Comparison of ENCODE assay signal across 10 mouse cellular contexts in genomic region chr4:46343596-46344260, GRCm38 (mm10). TPM values are rescaled to one million over a fixed set of nuclear protein-coding genes. Genes with fewer than 3 reads are reported as not detected.
DNase-seq lines count a peak whose midpoint lies in the region; ATAC-seq and TF ChIP-seq lines count a peak whose summit lies in the region.
"Had no signal": no experiment of that assay in that cellular context is flagged by ENCODE, and none has a peak within 500 bp of the region (broad histone marks: within the 10 kb centered on the region; RNA-seq: fewer than 3 reads in every experiment).

TSS of gene Foxe1 (plus strand) at chr4:46343609.

- intact Hi-C loops in heart, adult 2 months (cut with DNase I) = no loop called here

- TF ChIP-seq EP300 in heart, adult 2 months (IDR thresholded peaks at IDR 0.05; ENCODE audit: insufficient read depth, low read depth, low read length) = no peak

- no peak for DNase-seq in heart, adult 2 months
- no peak for DNase-seq in heart, adult 18-20 months
- DNase-seq in layer of hippocampus, adult 9-10 months (ENCODE audit: low spot score) = no peak
- no peak for DNase-seq in right cerebral cortex, postnatal 36 days (ENCODE audit: low spot score in 2 of 2)
- no peak for DNase-seq in layer of hippocampus, adult 11-12 months (ENCODE audit: low spot score)

- no peaks in the 10 kb centered on the region for H3K79me2 ChIP-seq in heart, adult 2 months (replicated peaks; ENCODE audit: control insufficient read depth, insufficient read depth, low read length)

- no peak for TF ChIP-seq CTCF in heart, adult 2 months (IDR thresholded peaks at IDR 0.05)
- no peak for TF ChIP-seq CTCF in E14TG2a.4 (conservative IDR thresholded peaks at IDR 0.05; ENCODE audit: low read length)

- H3K9me3 ChIP-seq in E14TG2a.4 (ENCODE audit: low read length) = no peaks in the 10 kb centered on the region
- H3K9me3 ChIP-seq in forebrain, embryonic 16.5 days (ENCODE audit: control insufficient read depth, low read length) = no peaks in the 10 kb centered on the region
- H3K9me3 ChIP-seq in liver, embryonic 16.5 days (replicated peaks; ENCODE audit: control insufficient read depth, low read length) = no peaks in the 10 kb centered on the region

- H3K27me3 ChIP-seq in heart, adult 2 months (ENCODE audit: control insufficient read depth, insufficient read depth, low read length) = peaks cover 40% of the 10 kb centered on the region
- H3K27me3 ChIP-seq in E14TG2a.4 (ENCODE audit: insufficient read depth, low read length) = peaks cover 94% of the 10 kb centered on the region
- peaks cover 71% of the 10 kb centered on the region for H3K27me3 ChIP-seq in forebrain, embryonic 16.5 days (replicated peaks; ENCODE audit: control insufficient read depth, insufficient read depth, low read length)
- peaks cover 100% of the 10 kb centered on the region for H3K27me3 ChIP-seq in liver, embryonic 16.5 days (ENCODE audit: control insufficient read depth, insufficient read depth, low read depth, low read length)

- no peak within 1 kb of the TSS for H3K9ac ChIP-seq in heart, adult 2 months (ENCODE audit: low read depth, low read length)
- H3K9ac ChIP-seq in forebrain, embryonic 16.5 days (replicated peaks; ENCODE audit: low read depth, low read length) = peak within 1 kb of the TSS; percentile 20; the same call in 1 of the 2 replicates
- no peak within 1 kb of the TSS for H3K9ac ChIP-seq in liver, embryonic 16.5 days (ENCODE audit: low read depth, low read length)

- no peak for TF ChIP-seq POLR2A in heart, adult 2 months (IDR thresholded peaks at IDR 0.05; ENCODE audit: insufficient read depth, low read depth, low read length)

- H3K27ac ChIP-seq in heart, adult 2 months = no peak within 1 kb of the TSS
- H3K27ac ChIP-seq in forebrain, embryonic 16.5 days (ENCODE audit: low read length) = no peak within 1 kb of the TSS
- H3K27ac ChIP-seq in liver, embryonic 16.5 days (ENCODE audit: low read length) = no peak within 1 kb of the TSS

- WGBS in heart, adult 2 months = 5% methylated on average over 69 of the region's 70 CpGs
- 1% methylated on average over 57 of the region's 70 CpGs for WGBS in forebrain, embryonic 16.5 days
- 5% methylated on average over 70 of the region's 70 CpGs for WGBS in liver, embryonic 16.5 days (ENCODE audit: insufficient replicate concordance)

- ATAC-seq in forebrain, embryonic 16.5 days = 0 out of 2 replicates have a peak, but pooled peaks have one; percentile 7
- ATAC-seq in liver, embryonic 16.5 days (ENCODE audit: low read depth) = 0 out of 2 replicates have a peak, but pooled peaks have one; percentile 9

- H3K4me3 ChIP-seq in heart, adult 2 months = peak within 1 kb of the TSS; percentile 38
- peak within 1 kb of the TSS; percentile 73 for H3K4me3 ChIP-seq in E14TG2a.4 (replicated peaks; ENCODE audit: low read length)
- peak within 1 kb of the TSS; percentile 43 for H3K4me3 ChIP-seq in forebrain, embryonic 16.5 days (replicated peaks; ENCODE audit: low read length)
- peak within 1 kb of the TSS; percentile 32 for H3K4me3 ChIP-seq in liver, embryonic 16.5 days (ENCODE audit: low read depth, low read length)

- H3K36me3 ChIP-seq in heart, adult 2 months (ENCODE audit: control insufficient read depth, insufficient read depth, low read length) = no peaks in the 10 kb centered on the region
- H3K36me3 ChIP-seq in E14TG2a.4 (ENCODE audit: insufficient read depth, low read length) = no peaks in the 10 kb centered on the region
- H3K36me3 ChIP-seq in forebrain, embryonic 16.5 days (ENCODE audit: control insufficient read depth, insufficient read depth) = no peaks in the 10 kb centered on the region
- H3K36me3 ChIP-seq in liver, embryonic 16.5 days (ENCODE audit: control insufficient read depth, insufficient read depth) = no peaks in the 10 kb centered on the region

- H3K4me2 ChIP-seq in forebrain, embryonic 16.5 days (ENCODE audit: low read length) = peak within 1 kb of the TSS; percentile 58
- peak within 1 kb of the TSS; percentile 38 for H3K4me2 ChIP-seq in liver, embryonic 16.5 days (ENCODE audit: low read depth, low read length)

- no peaks in the 10 kb centered on the region for H3K4me1 ChIP-seq in heart, adult 2 months (ENCODE audit: control insufficient read depth, insufficient read depth, low read length)
- peaks cover 33% of the 10 kb centered on the region for H3K4me1 ChIP-seq in E14TG2a.4 (replicated peaks; ENCODE audit: low read depth, low read length)
- peaks cover 18% of the 10 kb centered on the region for H3K4me1 ChIP-seq in forebrain, embryonic 16.5 days (replicated peaks; ENCODE audit: control insufficient read depth, insufficient read depth, low read length)
- peaks cover 5% of the 10 kb centered on the region; the same call in 1 of the 2 replicates for H3K4me1 ChIP-seq in liver, embryonic 16.5 days (ENCODE audit: control insufficient read depth, low read depth, low read length)

RNA-seq across cellular contexts. Expression of gene Foxe1, which starts in this region (rescaled TPM):
- not detected for total RNA-seq in heart, adult 2 months (2021)
- polyA plus RNA-seq in heart, adult 2 months (2012; rRNA removed) = not detected in 2 replicates
- total RNA-seq in heart, adult 18-20 months (2021) = not detected
- not detected in 2 replicates for polyA plus RNA-seq in forebrain, embryonic 16.5 days (2015; fragmentation: Nextera tagmentation; extraction: Ambion mirVana)
- polyA plus RNA-seq in liver, embryonic 16.5 days (2015; fragmentation: Nextera tagmentation; extraction: Ambion mirVana) = not detected in 2 replicates
- polyA plus RNA-seq: C2C12; cortical plate, adult 2 months had no signal

Comparison
In these comparisons a context has a peak if more than half of its experiments do, and no peak if none do; other contexts are left out.
1. Peak in ATAC-seq, H3K4me3 ChIP-seq, H3K9ac ChIP-seq and H3K4me2 ChIP-seq in forebrain, embryonic 16.5 days; RNA of the gene not detected or under 1 TPM.
2. Peak in ATAC-seq, H3K4me3 ChIP-seq and H3K4me2 ChIP-seq in liver, embryonic 16.5 days; RNA of the gene not detected or under 1 TPM.